Mouse (Mus musculus) heart, embryonic 16.5 days (tissue): ENCODE results near the gene Aars2. TPM values are rescaled to one million over a fixed set of nuclear protein-coding genes. Genes with fewer than 3 reads are reported as not detected.

Experiments
- ATAC-seq: fragments of 200-750 bp; cut with Nextera tagmentation; replicated peaks from 2 replicates; pipeline ENCODE4 v1.8.0; 2017; ENCODE audit warnings: moderate number of reproducible peaks; ENCODE audit not compliant: insufficient read depth, low FRiP score; ENCODE audit errors: extremely low read depth
- H3K27ac ChIP-seq: fragments of 300-500 bp; sonication (generic); 2 replicates; pipeline ENCODE4 v1.5.1; 2014; ENCODE audit warnings: mild to moderate bottlenecking, low read length, control low read depth, moderate library complexity
- H3K27me3 ChIP-seq: fragments of 300-500 bp; sonication (generic); 2 replicates; pipeline ENCODE4 v1.6.1; 2014; ENCODE audit warnings: low read length, mixed read lengths; ENCODE audit not compliant: control insufficient read depth, insufficient read depth
- H3K36me3 ChIP-seq: fragments of 300-500 bp; sonication (generic); 2 replicates; pipeline ENCODE4 v1.6.1; 2014; ENCODE audit not compliant: control insufficient read depth, insufficient read depth
- H3K4me1 ChIP-seq: fragments of 300-500 bp; sonication (generic); 2 replicates; pipeline ENCODE4 v1.6.1; 2014; ENCODE audit warnings: low read length, mixed read lengths; ENCODE audit not compliant: control insufficient read depth, insufficient read depth
- H3K4me2 ChIP-seq: fragments of 300-500 bp; sonication (generic); 2 replicates; pipeline ENCODE4 v1.6.1; 2014; ENCODE audit warnings: low read depth, mild to moderate bottlenecking, control low read depth, low read length
- H3K4me3 ChIP-seq: fragments of 300-500 bp; sonication (generic); 2 replicates; pipeline ENCODE4 v1.5.1; 2014; ENCODE audit warnings: mild to moderate bottlenecking, control low read depth, low read length
- H3K9ac ChIP-seq: fragments of 300-500 bp; sonication (generic); 2 replicates; pipeline ENCODE4 v1.6.1; 2014; ENCODE audit warnings: low read length, control low read depth
- H3K9me3 ChIP-seq: fragments of 300-500 bp; sonication (generic); replicated peaks from 2 replicates; pipeline ENCODE4 v1.6.1; 2016; ENCODE audit warnings: low read length; ENCODE audit not compliant: control insufficient read depth
- WGBS: fragments of 180-500 bp; shearing (Covaris S2); extraction: QIAGEN DNeasy Blood & Tissue Kit; methylation state at CpG from one replicate; pipeline ENCODE4 v1.1.7; 2014; 5-methylcytosine and 5-hydroxymethylcytosine counted together
- polyA plus RNA-seq: library from polyadenylated mRNA; unstranded; fragments of >200 nt; fragmentation: Nextera tagmentation; extraction: Ambion mirVana; gene quantifications from 2 replicates; pipeline ENCODE4 v1.2.1, GENCODE M21; 2015

The Aars2 gene
- polyA plus RNA-seq, 1 experiment from 2014 or later: 25.4 TPM

DNA sequence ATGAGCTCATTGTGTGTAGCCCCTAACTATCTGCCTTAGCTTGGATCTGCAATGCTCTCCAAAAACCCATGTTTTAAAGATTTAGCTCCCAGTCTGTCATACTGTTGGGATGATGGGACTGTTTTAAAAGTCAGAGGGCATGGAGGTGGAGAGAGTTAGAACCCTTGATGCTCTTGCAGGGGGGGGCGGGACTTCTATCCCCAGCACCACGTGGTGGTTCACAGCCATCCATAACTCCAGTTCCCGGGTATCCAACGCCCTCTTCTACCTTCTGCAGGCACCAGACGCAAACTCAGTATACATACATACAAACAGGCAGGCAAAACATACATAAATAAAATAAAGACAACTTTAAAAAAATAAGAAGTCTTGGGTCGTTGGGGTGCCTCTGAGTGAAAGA, 33.0 kb upstream of the Aars2 start:
- H3K27me3 ChIP-seq: peaks cover 5% of the 10 kb centered on the region; the same call in 1 of the 2 replicates
- H3K36me3 ChIP-seq: no peaks in the 10 kb centered on the region
- no peak for ATAC-seq
- H3K4me1 ChIP-seq: peaks cover 10% of the 10 kb centered on the region
- H3K4me3 ChIP-seq: no peak overlapping the region
- no peak overlapping the region for H3K27ac ChIP-seq
- no peak overlapping the region for H3K4me2 ChIP-seq
- no peaks in the 10 kb centered on the region for H3K9me3 ChIP-seq
- WGBS: 79% methylated on average over 6 of the region's 6 CpGs
- H3K9ac ChIP-seq: no peak overlapping the region

DNA sequence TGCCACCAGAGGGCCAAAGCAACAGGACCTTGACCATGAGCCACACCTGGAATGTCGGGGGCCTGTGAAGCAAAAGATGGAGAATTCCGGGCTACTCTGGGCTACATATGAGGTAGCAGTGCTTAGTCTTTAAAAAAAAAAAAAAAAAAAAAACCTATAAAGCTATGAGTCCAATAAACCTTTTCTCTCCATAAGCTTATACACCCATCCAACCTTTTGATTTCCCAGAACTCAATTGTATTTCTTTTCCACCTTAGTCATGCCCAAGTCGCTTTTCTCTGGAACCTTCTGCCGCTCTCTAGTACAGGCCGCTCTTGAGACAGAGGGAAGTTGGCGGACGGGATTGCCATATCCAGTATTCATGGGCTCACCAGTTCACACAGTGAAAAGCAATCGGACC, 32.5 kb upstream of the Aars2 start:
- H3K4me1 ChIP-seq: peaks cover 10% of the 10 kb centered on the region
- WGBS: 71% methylated on average over 8 of the region's 8 CpGs
- no peak for ATAC-seq
- H3K9me3 ChIP-seq: no peaks in the 10 kb centered on the region
- H3K9ac ChIP-seq: no peak overlapping the region; the same call in 1 of the 2 replicates
- no peaks in the 10 kb centered on the region for H3K36me3 ChIP-seq
- H3K27me3 ChIP-seq: peaks cover 5% of the 10 kb centered on the region; the same call in 1 of the 2 replicates
- peak overlapping the region; percentile 58 for H3K4me3 ChIP-seq
- no peak overlapping the region for H3K27ac ChIP-seq
- peak overlapping the region; percentile 83 for H3K4me2 ChIP-seq

DNA sequence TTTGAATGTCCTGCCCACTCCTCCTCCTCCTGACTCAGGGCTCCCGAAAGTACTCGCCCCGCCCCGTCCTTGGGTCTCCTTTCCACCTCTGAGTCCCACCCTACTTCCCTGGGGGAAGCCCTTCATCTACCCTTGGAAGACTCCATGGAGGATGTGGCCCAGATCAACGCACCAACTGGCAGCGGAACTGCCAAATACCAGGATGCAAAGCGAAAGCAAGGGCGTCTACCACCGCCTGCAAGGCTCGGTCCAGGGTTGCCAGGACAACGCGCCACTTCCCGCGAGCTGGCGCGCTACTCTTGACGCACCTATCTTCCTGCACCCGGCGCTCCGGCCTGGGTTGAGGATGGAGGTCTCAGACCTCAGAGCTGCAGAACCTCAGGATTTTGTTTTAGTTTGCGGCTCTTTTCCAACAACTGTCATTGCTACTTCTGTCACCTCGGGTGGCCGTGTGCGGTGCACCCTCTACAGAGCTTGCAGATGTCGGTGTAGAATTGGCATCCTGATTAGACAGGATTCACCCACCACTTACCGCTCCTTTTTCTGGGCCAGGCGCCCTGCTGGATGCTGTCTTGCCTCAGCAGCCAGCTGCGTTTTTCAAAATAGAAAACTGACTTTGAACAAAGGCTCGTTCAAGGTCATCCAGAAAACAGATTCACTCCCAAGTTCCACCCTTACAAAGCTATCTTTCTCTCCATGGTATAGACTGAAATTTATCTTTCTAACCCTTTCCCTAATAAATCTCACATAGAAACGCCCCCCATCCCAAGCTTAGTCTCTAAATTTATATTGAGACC, 31.8 kb upstream of the Aars2 start, which contains the start of gene Spats1:
Gene Spats1, minus strand, starts transcription at position 747 of the 797 bp plus-strand sequence.
- H3K27me3 ChIP-seq: peaks cover 5% of the 10 kb centered on the region; the same call in 1 of the 2 replicates
- peak within 1 kb of the TSS; percentile 58 for H3K4me3 ChIP-seq
- peaks cover 10% of the 10 kb centered on the region for H3K4me1 ChIP-seq
- peak within 1 kb of the TSS; percentile 83 for H3K4me2 ChIP-seq
- peak; percentile 61 for ATAC-seq
- H3K9ac ChIP-seq: peak within 1 kb of the TSS; percentile 65
- 4% methylated on average over 30 of the region's 30 CpGs for WGBS
- H3K9me3 ChIP-seq: no peaks in the 10 kb centered on the region
- H3K27ac ChIP-seq: no peak within 1 kb of the TSS
- H3K36me3 ChIP-seq: no peaks in the 10 kb centered on the region

DNA sequence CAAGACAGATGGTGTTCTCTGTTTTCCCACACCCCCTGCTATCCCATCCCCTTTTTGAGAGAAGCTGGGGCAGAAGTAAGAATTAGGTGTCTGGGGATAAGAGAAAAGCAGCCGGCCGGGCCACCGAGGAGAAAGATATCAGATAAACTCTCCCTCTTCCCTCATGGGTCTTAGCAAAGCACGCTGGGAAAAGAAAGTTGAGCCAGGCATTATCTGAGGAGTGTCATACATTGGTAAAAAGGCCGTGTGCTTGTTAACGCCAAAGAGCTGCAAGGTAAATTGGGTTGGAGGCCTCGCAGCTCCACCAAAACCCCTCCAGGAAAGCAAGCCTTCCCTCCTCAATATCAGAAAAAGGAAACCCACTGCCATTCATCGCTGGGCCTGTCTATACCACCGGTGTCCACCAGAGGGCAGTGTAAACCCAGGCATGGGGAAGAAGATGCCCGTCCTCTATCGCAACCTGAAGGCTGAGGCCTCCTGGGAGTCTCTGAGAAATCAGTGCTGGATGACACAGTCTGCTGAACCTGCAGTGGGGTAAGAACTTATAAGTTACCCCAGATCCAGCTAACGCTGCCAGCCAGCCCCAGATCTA, 28.3 kb upstream of the Aars2 start:
- H3K9ac ChIP-seq: no peak overlapping the region
- WGBS: 6% methylated on average over 12 of the region's 12 CpGs
- ATAC-seq: no peak
- H3K36me3 ChIP-seq: no peaks in the 10 kb centered on the region
- H3K4me1 ChIP-seq: peaks cover 10% of the 10 kb centered on the region
- peaks cover 3% of the 10 kb centered on the region; the same call in 1 of the 2 replicates for H3K9me3 ChIP-seq
- no peak overlapping the region for H3K27ac ChIP-seq
- peaks cover 5% of the 10 kb centered on the region; the same call in 1 of the 2 replicates for H3K27me3 ChIP-seq
- no peak overlapping the region for H3K4me2 ChIP-seq
- no peak overlapping the region for H3K4me3 ChIP-seq

DNA sequence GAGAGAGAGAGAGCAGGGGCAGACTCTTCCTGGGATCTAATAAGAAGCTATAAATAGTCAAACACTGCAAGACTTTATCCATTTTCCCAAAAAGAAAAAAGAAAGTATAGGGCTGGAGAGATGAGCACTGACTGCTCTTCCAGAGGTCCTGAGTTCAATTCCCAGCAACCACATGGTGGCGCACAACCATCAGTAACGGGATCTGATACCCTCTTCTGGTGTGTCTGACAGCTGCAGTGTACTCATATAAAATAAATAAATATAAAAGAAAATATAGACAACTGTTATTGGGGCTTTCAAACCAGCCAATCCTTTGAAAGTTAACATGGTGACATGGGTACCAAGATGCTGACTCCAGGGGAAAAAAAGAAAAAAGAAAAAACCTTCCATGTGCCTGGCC, 26.2 kb upstream of the Aars2 start:
- Histone ChIP-seq H3K9me3 (peaks cover 3% of the 10 kb centered on the region; the same call in 1 of the 2 replicates), H3K36me3 (no peaks in the 10 kb centered on the region), H3K4me3 (no peak overlapping the region), H3K4me1 (peaks cover 2% of the 10 kb centered on the region), H3K27ac (no peak overlapping the region), H3K27me3 (peaks cover 5% of the 10 kb centered on the region; the same call in 1 of the 2 replicates), H3K9ac (no peak overlapping the region), H3K4me2 (no peak overlapping the region)
- no peak for ATAC-seq
- 23% methylated on average over 2 of the region's 2 CpGs for WGBS

DNA sequence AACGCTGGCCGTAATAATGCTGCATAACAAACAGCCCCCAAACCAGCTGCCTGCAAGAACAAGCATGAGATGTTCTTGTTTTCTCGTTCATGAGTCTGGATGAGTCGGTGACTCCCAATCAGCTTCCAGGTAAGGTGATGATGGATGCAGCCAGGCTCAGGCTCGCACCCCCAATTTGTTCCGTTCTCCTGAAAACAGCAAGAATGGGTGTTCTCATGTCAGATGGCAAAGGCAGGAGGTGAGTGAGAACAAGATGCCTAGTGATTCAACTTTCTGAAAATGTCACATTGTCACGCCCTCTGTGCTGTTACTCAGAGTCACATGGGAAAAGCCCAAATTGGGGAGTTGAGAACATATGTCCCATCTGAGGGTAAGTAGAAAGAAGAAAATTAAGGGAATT, 21.1 kb upstream of the Aars2 start:
- Histone ChIP-seq H3K9ac (no peak overlapping the region), H3K36me3 (no peaks in the 10 kb centered on the region), H3K27me3 (no peaks in the 10 kb centered on the region), H3K4me2 (no peak overlapping the region), H3K27ac (no peak overlapping the region), H3K4me1 (no peaks in the 10 kb centered on the region), H3K4me3 (no peak overlapping the region), H3K9me3 (peaks cover 3% of the 10 kb centered on the region; the same call in 1 of the 2 replicates)
- ATAC-seq: no peak
- WGBS: 84% methylated on average over 7 of the region's 7 CpGs

DNA sequence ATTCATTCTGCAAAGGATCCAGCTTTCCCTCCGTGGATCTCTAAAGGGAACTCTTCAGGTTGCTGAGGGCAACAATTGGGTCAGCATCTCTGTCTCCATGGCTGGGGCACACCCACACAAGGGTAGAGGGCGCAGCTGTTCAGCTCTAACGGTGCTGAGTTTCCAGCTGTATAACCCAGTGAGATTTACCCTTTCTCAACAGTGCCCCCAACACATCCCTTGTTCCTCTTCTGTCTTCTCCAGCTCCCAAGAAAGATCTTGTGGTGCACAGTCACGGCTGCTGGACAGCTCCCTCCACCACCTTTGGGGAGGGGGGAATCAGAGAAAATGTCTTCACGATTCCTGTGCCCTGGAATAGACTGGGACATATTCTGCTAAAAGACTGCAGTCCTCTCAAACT, 19.4 kb upstream of the Aars2 start:
- Histone ChIP-seq H3K9me3 (no peaks in the 10 kb centered on the region), H3K4me1 (peaks cover 3% of the 10 kb centered on the region; the same call in 1 of the 2 replicates), H3K27me3 (no peaks in the 10 kb centered on the region), H3K9ac (no peak overlapping the region), H3K36me3 (no peaks in the 10 kb centered on the region), H3K27ac (peak overlapping the region; percentile 65), H3K4me3 (peak overlapping the region; percentile 9; the same call in 1 of the 2 replicates), H3K4me2 (peak overlapping the region; percentile 1; the same call in 1 of the 2 replicates)
- WGBS: 12% methylated on average over 5 of the region's 5 CpGs
- no peak for ATAC-seq

DNA sequence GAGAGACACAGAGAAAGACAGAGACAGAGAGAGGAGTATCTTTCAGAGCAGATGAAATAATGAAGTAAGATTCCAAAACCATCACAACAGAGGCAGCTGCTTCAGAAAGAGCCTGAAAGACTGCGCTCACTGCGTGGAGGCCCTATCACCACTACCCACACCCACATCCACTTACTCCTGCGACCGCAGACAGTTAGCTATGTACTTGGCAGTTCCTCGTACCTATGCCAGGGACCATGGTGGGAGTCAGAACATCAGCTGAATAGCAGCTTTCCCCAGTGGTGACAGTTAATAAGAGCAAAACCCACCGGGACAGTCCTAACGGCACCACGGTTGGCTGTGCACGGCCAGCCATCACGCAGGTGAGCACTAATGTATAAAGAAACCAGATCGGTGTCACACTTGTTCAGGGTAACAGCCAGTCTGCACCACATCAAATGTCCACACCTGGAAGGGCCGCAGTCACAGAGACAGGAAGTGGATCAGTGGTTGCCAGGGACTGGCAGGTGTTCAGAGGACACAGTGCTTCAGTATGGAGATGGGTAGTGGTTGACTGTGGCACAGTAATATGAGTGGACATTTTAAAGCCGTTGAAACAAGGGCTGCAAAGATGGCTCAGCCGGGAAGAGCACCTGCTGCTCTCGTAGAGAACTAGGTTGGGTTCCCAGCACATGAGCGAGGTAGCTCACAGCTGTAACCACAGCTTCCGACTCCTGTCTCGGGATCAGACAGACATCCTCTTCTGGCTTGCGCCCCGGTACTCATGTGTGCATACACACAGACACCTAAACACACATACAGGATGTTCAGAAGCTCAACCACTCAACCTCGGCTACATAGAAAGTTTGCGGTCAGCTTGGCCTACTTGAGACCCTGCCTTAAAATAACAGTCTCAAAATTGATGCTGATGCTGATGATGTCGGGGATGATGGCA, 18.1 kb upstream of the Aars2 start:
- Histone ChIP-seq H3K4me2 (no peak overlapping the region), H3K4me3 (no peak overlapping the region), H3K27me3 (0 out of 2 replicates have a peak, but pooled peaks cover 2% of the 10 kb centered on the region), H3K4me1 (peaks cover 3% of the 10 kb centered on the region; the same call in 1 of the 2 replicates), H3K27ac (peak overlapping the region; percentile 42), H3K9me3 (no peaks in the 10 kb centered on the region), H3K9ac (no peak overlapping the region), H3K36me3 (no peaks in the 10 kb centered on the region)
- WGBS: 73% methylated on average over 23 of the region's 23 CpGs
- peak; percentile 77 for ATAC-seq
